Mouse (Mus musculus) limb, embryonic 10.5 days (tissue): Measurements from ENCODE around the gene Xpo6. TPM values are rescaled to one million over a fixed set of nuclear protein-coding genes. Genes with fewer than 3 reads are reported as not detected.

Experiments
- DNase-seq: peaks from one replicate; pipeline ENCODE4 v3.0.0-alpha.2; 2017; ENCODE audit warnings: low spot score
- H3K27ac ChIP-seq: fragments of 300-500 bp; sonication (generic); 2 replicates; pipeline ENCODE4 v1.5.1; 2016; ENCODE audit warnings: mild to moderate bottlenecking
- H3K27me3 ChIP-seq: fragments of 300-500 bp; sonication (generic); 2 replicates; pipeline ENCODE4 v1.6.1; 2016; ENCODE audit warnings: low read depth, mild to moderate bottlenecking; ENCODE audit not compliant: poor library complexity, severe bottlenecking
- H3K36me3 ChIP-seq: fragments of 300-500 bp; sonication (generic); 2 replicates; pipeline ENCODE4 v1.6.1; 2016; ENCODE audit warnings: mild to moderate bottlenecking, moderate library complexity
- H3K4me1 ChIP-seq: fragments of 300-500 bp; sonication (generic); 2 replicates; pipeline ENCODE4 v1.6.1; 2016
- H3K4me3 ChIP-seq: fragments of 300-500 bp; sonication (generic); 2 replicates; pipeline ENCODE4 v1.5.1; 2016; ENCODE audit warnings: mild to moderate bottlenecking, moderate library complexity
- H3K9me3 ChIP-seq: fragments of 300-500 bp; sonication (generic); replicated peaks from 2 replicates; pipeline ENCODE4 v1.6.1; 2016; ENCODE audit warnings: mild to moderate bottlenecking
- WGBS: fragments of 180-500 bp; shearing (Covaris S2); methylation state at CpG from one replicate; pipeline ENCODE4 v1.1.7; 2016; 5-methylcytosine and 5-hydroxymethylcytosine counted together
- polyA plus RNA-seq: library from polyadenylated mRNA; unstranded; fragments of >200 nt; fragmentation: Nextera tagmentation; extraction: Ambion mirVana; gene quantifications from 2 replicates; pipeline ENCODE4 v1.2.1, GENCODE M21; 2016

Gene Xpo6
- polyA plus RNA-seq, 1 experiment from 2014 or later = 80.1 TPM

GRCm38 (mm10) chr7:126053618-126054017 is 146.7 kb downstream of the Xpo6 start:
- Histone ChIP-seq H3K27me3 (no peaks in the 10 kb centered on the region; the same call in 1 of the 2 replicates), H3K27ac (no peak overlapping the region), H3K4me3 (no peak overlapping the region), H3K36me3 (no peaks in the 10 kb centered on the region), H3K4me1 (peaks cover 14% of the 10 kb centered on the region), H3K9me3 (no peaks in the 10 kb centered on the region)
- WGBS = 82% methylated on average over 7 of the region's 7 CpGs
- DNase-seq = no peak

DNA sequence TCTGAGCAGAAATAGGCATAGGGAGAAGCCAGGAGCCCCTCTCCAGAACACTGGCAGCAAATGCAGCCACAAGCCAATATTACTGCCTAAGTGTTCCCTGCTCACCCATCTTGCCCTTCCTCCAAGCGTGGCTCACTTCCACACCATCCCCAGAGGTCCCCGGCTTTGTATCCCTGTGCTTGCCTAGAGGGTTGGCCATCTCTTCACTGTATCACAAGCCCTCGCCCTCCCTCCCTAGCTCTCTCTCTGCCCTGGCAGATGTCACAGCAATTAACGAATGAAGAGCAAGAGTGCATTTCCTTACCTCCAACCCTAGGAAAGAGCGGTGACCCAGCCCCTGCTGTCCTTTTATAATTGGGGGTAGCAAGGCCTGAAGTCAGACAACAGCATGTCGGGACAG is 148.4 kb downstream of the Xpo6 start:
- H3K27ac ChIP-seq = no peak overlapping the region
- no peak for DNase-seq
- WGBS = 45% methylated on average over 6 of the region's 6 CpGs
- peaks cover 17% of the 10 kb centered on the region for H3K4me1 ChIP-seq
- no peak overlapping the region for H3K4me3 ChIP-seq
- H3K27me3 ChIP-seq = no peaks in the 10 kb centered on the region; the same call in 1 of the 2 replicates
- no peaks in the 10 kb centered on the region for H3K9me3 ChIP-seq
- H3K36me3 ChIP-seq = no peaks in the 10 kb centered on the region

Other genes with a start within 250 kb of the Xpo6 start
- gene Gsg1l, start 118.1 kb downstream of the Xpo6 start, polyA plus RNA-seq = 0.18 and 0.61 TPM in 2 replicates
- 83.4 and 122 TPM in 2 replicates for gene Sbk1, start 72.1 kb upstream of the Xpo6 start, polyA plus RNA-seq
- 1.6 and 3.0 TPM in 2 replicates for gene Lat, start 169.1 kb upstream of the Xpo6 start, polyA plus RNA-seq
- gene Spns1, start 176.9 kb upstream of the Xpo6 start, polyA plus RNA-seq = 67.7 and 68.4 TPM in 2 replicates
- 2.6 and 2.9 TPM in 2 replicates for gene Nfatc2ip, start 196.2 kb upstream of the Xpo6 start, polyA plus RNA-seq
- gene Cd19, start 214.4 kb upstream of the Xpo6 start, polyA plus RNA-seq = not detected in 2 replicates
- 30.3 and 36.9 TPM in 2 replicates for gene Rabep2, start 228.3 kb upstream of the Xpo6 start, polyA plus RNA-seq